Mouse (Mus musculus) embryonic facial prominence, embryonic 12.5 days (tissue): ENCODE results near the gene Tmc3. TPM values are rescaled to one million over a fixed set of nuclear protein-coding genes. Genes with fewer than 3 reads are reported as not detected.

Source experiments
- ATAC-seq: fragments of 200-750 bp; cut with Nextera tagmentation; 2 replicates; pipeline ENCODE4 v1.8.0; 2017; ENCODE audit not compliant: insufficient number of reproducible peaks, insufficient read depth, low FRiP score, low TSS enrichment
- H3K27ac ChIP-seq: fragments of 300-500 bp; sonication (generic); 2 replicates; pipeline ENCODE4 v1.5.1; 2016; ENCODE audit warnings: mild to moderate bottlenecking
- H3K27me3 ChIP-seq: fragments of 300-500 bp; sonication (generic); 2 replicates; pipeline ENCODE4 v1.6.1; 2016; ENCODE audit warnings: mild to moderate bottlenecking, moderate library complexity
- H3K36me3 ChIP-seq: fragments of 300-500 bp; sonication (generic); 2 replicates; pipeline ENCODE4 v1.6.1; 2016; ENCODE audit warnings: mild to moderate bottlenecking
- H3K4me1 ChIP-seq: fragments of 300-500 bp; sonication (generic); 2 replicates; pipeline ENCODE4 v1.6.1; 2016
- H3K4me2 ChIP-seq: fragments of 300-500 bp; sonication (generic); replicated peaks from 2 replicates; pipeline ENCODE4 v1.6.1; 2016; ENCODE audit warnings: mild to moderate bottlenecking, moderate library complexity
- H3K4me3 ChIP-seq: fragments of 300-500 bp; sonication (generic); 2 replicates; pipeline ENCODE4 v1.5.1; 2016; ENCODE audit warnings: mild to moderate bottlenecking
- H3K9ac ChIP-seq: fragments of 300-500 bp; sonication (generic); 2 replicates; pipeline ENCODE4 v1.6.1; 2016; ENCODE audit warnings: mild to moderate bottlenecking, moderate library complexity
- H3K9me3 ChIP-seq: fragments of 300-500 bp; sonication (generic); 2 replicates; pipeline ENCODE4 v1.6.1; 2016; ENCODE audit warnings: mild to moderate bottlenecking, moderate library complexity
- WGBS: fragments of 180-500 bp; shearing (Covaris S2); methylation state at CpG from one replicate; pipeline ENCODE4 v1.1.7; 2016; 5-methylcytosine and 5-hydroxymethylcytosine counted together
- polyA plus RNA-seq: library from polyadenylated mRNA; unstranded; fragments of >200 nt; fragmentation: Nextera tagmentation; extraction: Ambion mirVana; gene quantifications from 2 replicates; pipeline ENCODE4 v1.2.1, GENCODE M21; 2016

Tmc3 gene
- polyA plus RNA-seq, 1 experiment from 2014 or later = 1.8 TPM

DNA sequence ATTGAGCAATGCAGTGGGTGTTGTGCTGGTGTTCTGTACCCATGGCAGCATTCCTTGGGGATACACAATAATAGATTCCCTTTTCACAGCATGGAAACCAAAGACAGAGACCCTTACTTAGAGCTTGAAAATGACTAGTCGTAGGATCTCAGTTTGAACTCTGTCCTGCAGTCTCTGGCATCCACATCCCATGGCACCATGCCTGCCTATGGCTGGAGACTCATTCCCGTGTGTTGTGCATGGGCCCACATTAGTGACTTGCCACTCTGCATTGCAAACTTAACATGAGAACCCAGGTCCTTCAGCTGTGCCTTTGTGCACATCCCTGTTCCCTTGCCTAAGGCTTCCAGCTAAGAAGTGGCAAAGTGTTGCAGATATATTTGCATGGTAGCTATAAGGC lies 60.0 kb downstream of the Tmc3 start:
- Histone ChIP-seq H3K27me3 (no peaks in the 10 kb centered on the region), H3K36me3 (peaks cover 14% of the 10 kb centered on the region), H3K4me1 (no peaks in the 10 kb centered on the region), H3K9me3 (no peaks in the 10 kb centered on the region), H3K4me3 (no peak overlapping the region), H3K9ac (no peak overlapping the region), H3K4me2 (no peak overlapping the region), H3K27ac (no peak overlapping the region)
- WGBS = 87% methylated on average over 2 of the region's 2 CpGs
- no peak for ATAC-seq

DNA sequence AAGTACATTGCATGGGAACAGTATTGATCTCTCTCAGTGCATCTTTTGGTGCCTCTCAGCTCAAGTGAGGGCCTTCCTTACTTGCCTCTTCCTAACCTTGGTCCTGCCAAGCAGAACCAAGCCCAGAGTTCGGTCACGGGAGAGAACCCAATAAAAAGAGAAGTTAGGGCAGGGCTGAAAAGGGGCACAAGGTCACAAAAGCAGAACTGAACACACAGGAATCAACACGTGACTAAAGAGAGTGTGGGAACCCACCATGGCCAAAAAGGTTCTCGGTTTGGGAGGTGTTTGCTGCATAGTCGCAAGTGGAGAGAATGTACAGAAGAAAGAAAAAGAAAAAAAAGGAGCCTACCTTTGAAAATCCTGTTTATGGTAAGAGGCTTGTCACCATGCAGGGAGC lies 60.7 kb downstream of the Tmc3 start:
- Histone ChIP-seq H3K27ac (no peak overlapping the region), H3K27me3 (no peaks in the 10 kb centered on the region), H3K9me3 (no peaks in the 10 kb centered on the region), H3K9ac (no peak overlapping the region), H3K36me3 (peaks cover 11% of the 10 kb centered on the region), H3K4me1 (no peaks in the 10 kb centered on the region), H3K4me2 (no peak overlapping the region), H3K4me3 (no peak overlapping the region)
- ATAC-seq = no peak
- WGBS = 84% methylated on average over 5 of the region's 5 CpGs

DNA sequence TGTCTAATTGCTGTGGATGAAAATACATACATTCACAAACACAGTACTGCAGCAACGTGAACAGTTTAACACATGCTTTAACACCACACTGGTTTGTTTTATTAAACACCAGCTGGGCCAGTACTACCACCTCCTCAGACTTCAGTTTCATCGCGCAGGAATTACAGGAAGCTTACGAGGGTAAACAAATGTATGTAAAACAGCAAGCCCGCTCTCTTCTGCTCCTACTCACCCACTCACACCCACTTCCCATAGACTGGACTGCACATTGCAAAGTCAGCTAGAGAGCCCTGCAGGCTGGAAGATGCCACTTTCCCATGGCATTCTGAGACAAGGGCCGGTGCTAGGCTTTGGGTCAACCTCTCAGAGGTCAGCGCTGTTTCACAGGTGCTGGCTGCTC lies 64.1 kb downstream of the Tmc3 start:
- Histone ChIP-seq H3K4me3 (no peak overlapping the region), H3K36me3 (no peaks in the 10 kb centered on the region), H3K9me3 (no peaks in the 10 kb centered on the region), H3K27me3 (no peaks in the 10 kb centered on the region), H3K9ac (no peak overlapping the region), H3K4me2 (no peak overlapping the region), H3K4me1 (no peaks in the 10 kb centered on the region), H3K27ac (no peak overlapping the region)
- WGBS = 82% methylated on average over 7 of the region's 7 CpGs
- ATAC-seq = no peak

DNA sequence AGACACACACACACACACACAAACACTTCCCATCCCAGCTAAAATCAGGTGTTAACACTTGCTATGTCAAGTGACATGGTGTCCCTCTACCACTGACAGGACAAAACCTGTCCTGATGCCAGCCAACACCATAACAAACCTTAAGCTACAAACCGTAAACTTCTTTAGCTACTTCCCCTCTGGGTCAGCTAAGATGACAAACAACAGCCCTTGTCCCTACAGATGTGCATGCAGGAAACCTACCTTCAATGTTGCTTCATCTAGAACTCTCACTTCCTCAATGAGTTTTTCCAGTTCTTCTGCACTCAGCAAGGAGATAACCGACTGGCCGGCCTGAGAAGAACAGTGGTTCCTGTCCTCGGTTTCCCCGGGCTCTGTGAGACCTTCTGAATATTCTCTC lies 65.9 kb downstream of the Tmc3 start:
- ATAC-seq = no peak
- H3K4me2 ChIP-seq = no peak overlapping the region
- H3K9me3 ChIP-seq = no peaks in the 10 kb centered on the region
- H3K4me3 ChIP-seq = no peak overlapping the region
- no peak overlapping the region for H3K27ac ChIP-seq
- no peaks in the 10 kb centered on the region for H3K36me3 ChIP-seq
- no peak overlapping the region for H3K9ac ChIP-seq
- WGBS = 88% methylated on average over 5 of the region's 5 CpGs
- H3K27me3 ChIP-seq = no peaks in the 10 kb centered on the region
- H3K4me1 ChIP-seq = no peaks in the 10 kb centered on the region

DNA sequence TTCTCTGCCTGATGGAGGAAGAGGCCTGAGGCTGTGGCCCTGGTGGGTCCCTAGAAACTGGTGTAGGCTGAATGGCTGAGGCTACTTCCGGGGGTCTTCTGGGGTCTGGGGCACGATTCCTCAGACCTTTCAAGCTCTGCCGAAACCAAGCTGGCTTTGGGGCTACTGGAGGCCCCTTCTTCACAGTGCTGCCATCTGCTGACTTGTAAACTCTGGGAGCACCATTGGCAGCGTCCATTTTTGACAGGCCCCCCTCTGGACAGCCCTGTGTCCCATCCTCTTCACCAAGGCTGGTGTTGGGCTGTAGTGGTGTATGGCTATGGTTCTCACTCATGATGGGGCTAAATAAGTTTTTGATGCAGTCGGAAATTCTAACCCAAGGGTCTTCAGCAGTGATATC lies 67.8 kb downstream of the Tmc3 start:
- Histone ChIP-seq H3K27ac (no peak overlapping the region), H3K27me3 (no peaks in the 10 kb centered on the region), H3K9me3 (no peaks in the 10 kb centered on the region), H3K4me3 (no peak overlapping the region), H3K4me1 (no peaks in the 10 kb centered on the region), H3K4me2 (no peak overlapping the region), H3K9ac (no peak overlapping the region), H3K36me3 (no peaks in the 10 kb centered on the region)
- WGBS = 78% methylated on average over 5 of the region's 5 CpGs
- ATAC-seq = no peak

DNA sequence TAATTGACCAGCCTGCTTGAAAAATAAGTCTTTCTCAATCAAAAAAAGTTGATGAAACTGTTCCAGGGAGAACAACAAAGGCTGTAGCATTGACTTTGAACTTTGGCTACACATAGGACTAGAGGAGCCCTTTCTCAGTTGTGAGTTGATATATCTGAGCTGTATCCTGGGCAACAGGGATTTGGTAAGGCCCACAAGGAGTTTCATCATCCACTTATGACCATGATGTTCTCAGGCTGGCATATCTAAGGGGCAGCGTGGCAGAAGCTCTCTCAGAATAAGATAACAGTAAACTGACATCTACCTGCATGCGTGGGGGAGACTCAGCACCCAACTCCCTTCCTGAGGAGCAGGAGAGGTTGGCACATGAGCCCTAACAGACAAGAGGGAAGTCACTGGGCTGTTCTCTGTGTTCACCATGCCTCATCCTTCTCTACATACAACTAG lies 68.9 kb downstream of the Tmc3 start:
- Histone ChIP-seq H3K27me3 (no peaks in the 10 kb centered on the region), H3K4me1 (no peaks in the 10 kb centered on the region), H3K4me3 (no peak overlapping the region), H3K27ac (no peak overlapping the region), H3K9ac (no peak overlapping the region), H3K4me2 (no peak overlapping the region), H3K36me3 (no peaks in the 10 kb centered on the region), H3K9me3 (no peaks in the 10 kb centered on the region)
- no peak for ATAC-seq
- 97% methylated on average over 2 of the region's 2 CpGs for WGBS

DNA sequence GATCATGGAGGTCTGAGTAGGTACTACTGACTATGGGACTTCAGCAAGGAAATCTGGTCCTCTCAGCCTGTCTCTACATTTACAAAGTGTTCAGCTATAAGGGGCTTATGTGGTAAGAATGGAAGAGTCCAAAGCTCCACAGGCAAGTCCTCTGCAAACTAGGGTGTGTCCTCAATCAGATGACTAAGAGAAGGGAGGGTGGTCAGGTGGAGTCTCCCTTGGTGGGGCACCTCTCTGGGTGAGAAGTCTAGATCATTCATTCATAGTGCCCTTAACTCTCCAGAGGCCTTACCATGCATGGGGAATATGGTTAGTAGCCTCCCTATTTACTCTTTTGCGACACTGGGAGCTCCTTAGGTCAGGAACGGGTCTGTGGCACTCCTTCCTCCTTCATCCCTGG lies 69.5 kb downstream of the Tmc3 start:
- H3K4me3 ChIP-seq = no peak overlapping the region
- no peak for ATAC-seq
- WGBS = 91% methylated on average over 2 of the region's 2 CpGs
- no peak overlapping the region for H3K27ac ChIP-seq
- no peaks in the 10 kb centered on the region for H3K4me1 ChIP-seq
- H3K36me3 ChIP-seq = no peaks in the 10 kb centered on the region
- H3K4me2 ChIP-seq = no peak overlapping the region
- H3K9ac ChIP-seq = no peak overlapping the region
- H3K9me3 ChIP-seq = no peaks in the 10 kb centered on the region
- H3K27me3 ChIP-seq = no peaks in the 10 kb centered on the region

DNA sequence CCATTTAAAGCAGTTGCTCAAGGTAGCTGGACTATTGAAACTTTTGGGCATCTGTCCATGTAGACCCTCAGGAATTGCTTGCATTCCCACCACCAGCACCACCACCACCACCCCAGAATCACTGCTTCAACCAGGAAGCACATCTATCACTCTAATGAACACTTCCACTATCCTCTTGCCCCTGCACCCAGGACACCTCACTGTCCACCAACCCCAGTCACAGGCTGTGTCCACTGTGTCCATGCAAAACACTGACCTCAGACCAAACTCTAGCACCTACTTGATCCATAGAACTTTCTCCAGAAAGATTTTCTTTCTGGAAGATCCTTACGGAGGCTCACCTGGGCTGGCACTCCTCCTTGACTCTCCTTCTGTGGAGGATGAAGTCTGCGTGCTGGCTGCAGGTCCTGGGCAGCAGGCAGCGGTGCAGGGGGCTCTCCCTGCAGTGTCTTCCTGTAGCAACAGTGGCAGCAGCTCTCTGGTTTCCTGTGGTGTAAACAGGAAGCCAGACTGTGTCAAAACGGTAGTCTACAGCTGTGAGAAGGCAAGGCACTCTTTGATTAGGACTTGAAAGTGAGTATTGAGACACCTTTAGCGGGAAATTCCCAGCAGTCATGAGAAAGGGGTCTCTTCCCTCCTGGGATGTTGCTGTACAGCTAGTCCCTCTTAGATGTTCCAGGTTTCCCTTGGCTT lies 70.4 kb downstream of the Tmc3 start:
- no peak overlapping the region for H3K4me3 ChIP-seq
- no peaks in the 10 kb centered on the region for H3K36me3 ChIP-seq
- no peak for ATAC-seq
- H3K9ac ChIP-seq = no peak overlapping the region
- no peaks in the 10 kb centered on the region for H3K9me3 ChIP-seq
- H3K27me3 ChIP-seq = no peaks in the 10 kb centered on the region
- no peak overlapping the region for H3K4me2 ChIP-seq
- WGBS = 60% methylated on average over 5 of the region's 5 CpGs
- H3K27ac ChIP-seq = no peak overlapping the region
- H3K4me1 ChIP-seq = no peaks in the 10 kb centered on the region

DNA sequence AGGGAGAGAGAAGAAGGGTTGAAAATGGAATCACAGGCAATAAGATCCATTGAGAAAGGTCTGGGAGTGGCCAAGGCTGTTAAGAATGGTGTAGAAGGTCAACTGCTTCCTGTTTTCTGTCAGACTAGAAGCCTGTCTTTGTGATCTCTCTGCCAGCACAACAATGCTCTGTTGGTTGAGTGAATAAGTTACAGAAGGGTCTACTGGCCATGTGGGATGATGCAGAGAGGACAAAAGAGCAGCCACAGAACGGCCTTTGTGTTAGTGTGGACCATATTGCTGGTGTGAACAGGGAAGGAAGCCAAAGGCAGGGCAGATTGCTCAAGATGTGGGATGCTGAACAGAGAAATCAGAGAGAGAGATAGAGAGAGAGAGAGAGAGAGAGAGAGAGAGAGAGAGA lies 74.0 kb downstream of the Tmc3 start:
- no peaks in the 10 kb centered on the region for H3K36me3 ChIP-seq
- no peak overlapping the region for H3K4me3 ChIP-seq
- no peak for ATAC-seq
- H3K4me1 ChIP-seq = no peaks in the 10 kb centered on the region
- H3K9me3 ChIP-seq = no peaks in the 10 kb centered on the region
- H3K4me2 ChIP-seq = no peak overlapping the region
- H3K27ac ChIP-seq = no peak overlapping the region
- H3K9ac ChIP-seq = no peak overlapping the region
- WGBS = 74% methylated on average over 1 of the region's 1 CpGs
- H3K27me3 ChIP-seq = no peaks in the 10 kb centered on the region

DNA sequence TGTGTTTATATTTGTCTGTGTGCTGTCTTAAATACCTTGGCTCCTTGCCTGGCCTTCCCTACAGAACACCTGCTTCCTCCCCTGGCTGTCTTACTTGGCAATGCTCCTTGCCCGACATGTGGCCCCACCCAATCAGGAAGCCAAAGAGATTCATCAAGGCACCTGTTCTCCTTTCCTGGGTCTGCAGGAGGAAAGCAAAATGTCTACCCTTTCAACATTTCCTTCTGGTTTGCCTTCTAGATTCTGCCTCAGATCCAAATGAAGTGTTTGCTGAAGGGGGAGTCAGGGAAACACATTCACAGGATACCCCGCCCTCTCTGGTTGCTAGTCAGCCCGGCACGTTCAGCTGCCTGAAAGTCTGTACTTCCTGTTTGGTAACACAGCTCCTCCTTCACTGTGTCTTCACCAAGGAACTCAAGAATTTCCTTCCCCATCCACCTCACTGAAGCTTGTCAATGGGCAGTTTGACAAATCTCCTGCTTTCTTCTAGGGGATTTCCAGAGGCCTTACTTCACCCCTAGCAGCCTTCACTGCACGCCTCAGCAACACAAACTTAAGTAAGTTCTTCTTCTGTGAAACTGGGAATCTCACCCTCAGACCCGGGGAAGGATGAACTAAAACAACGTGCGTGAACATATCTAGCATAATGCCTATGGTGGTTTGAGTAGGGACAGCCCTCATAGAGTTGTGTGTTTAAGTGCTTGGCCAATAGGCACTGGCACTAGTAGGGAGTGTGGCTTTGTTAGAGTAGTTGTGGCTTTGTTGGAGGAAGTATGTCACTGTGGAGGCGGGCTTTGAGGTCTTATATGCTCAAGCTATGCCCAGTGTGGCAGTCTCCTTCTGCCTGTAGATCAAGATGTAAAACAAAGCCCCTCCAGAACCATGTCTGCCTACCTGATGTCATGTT lies 74.7 kb downstream of the Tmc3 start:
- H3K9ac ChIP-seq = no peak overlapping the region
- no peaks in the 10 kb centered on the region for H3K27me3 ChIP-seq
- no peaks in the 10 kb centered on the region for H3K36me3 ChIP-seq
- no peaks in the 10 kb centered on the region for H3K4me1 ChIP-seq
- H3K4me2 ChIP-seq = no peak overlapping the region
- ATAC-seq = no peak
- 84% methylated on average over 9 of the region's 9 CpGs for WGBS
- no peaks in the 10 kb centered on the region for H3K9me3 ChIP-seq
- no peak overlapping the region for H3K27ac ChIP-seq
- no peak overlapping the region for H3K4me3 ChIP-seq

DNA sequence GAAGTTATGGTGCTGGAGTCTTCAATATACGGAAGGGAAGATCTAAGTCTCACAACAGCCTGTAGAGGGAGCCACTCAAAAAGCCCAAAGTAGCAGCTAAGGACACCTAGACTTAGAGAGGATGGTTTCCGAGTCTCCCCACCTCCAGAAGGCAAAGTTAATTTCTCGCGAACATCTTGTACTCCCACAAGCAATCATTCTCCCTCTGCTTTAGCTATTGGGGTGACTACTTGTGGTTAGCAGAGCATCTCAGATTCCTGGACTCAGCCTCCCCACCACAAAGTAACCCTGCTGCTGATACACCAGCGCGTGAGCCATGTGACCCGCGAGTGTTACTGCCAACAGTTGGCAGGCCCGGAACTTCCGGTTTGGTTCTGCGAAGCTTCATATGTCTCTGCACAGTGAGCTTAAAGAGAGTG lies 75.6 kb downstream of the Tmc3 start:
- WGBS = 90% methylated on average over 11 of the region's 11 CpGs
- H3K36me3 ChIP-seq = no peaks in the 10 kb centered on the region
- H3K9me3 ChIP-seq = no peaks in the 10 kb centered on the region
- no peak overlapping the region for H3K27ac ChIP-seq
- no peak overlapping the region for H3K4me2 ChIP-seq
- no peak overlapping the region for H3K9ac ChIP-seq
- no peak for ATAC-seq
- no peaks in the 10 kb centered on the region for H3K27me3 ChIP-seq
- H3K4me1 ChIP-seq = no peaks in the 10 kb centered on the region
- no peak overlapping the region for H3K4me3 ChIP-seq

DNA sequence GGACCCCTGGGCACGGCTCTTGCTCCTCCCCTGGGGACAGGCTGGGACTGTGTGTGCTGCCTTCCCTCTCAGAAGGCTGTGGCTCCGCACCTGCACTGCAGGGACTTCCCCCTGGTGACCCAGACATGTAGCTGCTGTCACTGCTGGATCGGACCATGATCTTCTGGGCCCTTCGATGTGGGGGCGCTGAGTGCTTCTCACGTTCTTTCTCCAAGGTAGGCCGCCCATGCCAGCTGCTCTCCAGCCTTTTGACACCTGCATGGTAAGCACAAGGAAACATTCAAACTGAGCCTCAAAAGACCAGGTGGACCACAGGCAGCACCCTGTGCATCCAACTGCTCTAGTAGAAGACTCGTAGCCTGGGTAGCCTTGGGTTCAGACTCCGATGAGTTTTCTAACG lies 76.3 kb downstream of the Tmc3 start:
- no peak for ATAC-seq
- 91% methylated on average over 10 of the region's 10 CpGs for WGBS
- Histone ChIP-seq H3K4me1 (no peaks in the 10 kb centered on the region), H3K4me3 (no peak overlapping the region), H3K36me3 (no peaks in the 10 kb centered on the region), H3K9me3 (no peaks in the 10 kb centered on the region), H3K27me3 (no peaks in the 10 kb centered on the region), H3K4me2 (no peak overlapping the region), H3K9ac (no peak overlapping the region), H3K27ac (no peak overlapping the region)
